Mouse (Mus musculus): ENCODE results near the gene Hspa8. TPM values are rescaled to one million over a fixed set of nuclear protein-coding genes. Genes with fewer than 3 reads are reported as not detected.

Gene Hspa8
- polyA plus RNA-seq (2014; fragmentation: Illumina TruSeq; extraction: RNeasy Lipid Tissue Mini Kit (QIAGEN cat#74804)): 1,701 TPM

GRCm38 (mm10) chr9:40800675-40801612 lies at the start of gene Hspa8:
Gene Hspa8, plus strand, starts transcription at chr9:40800984.

Other genes with a start within 250 kb of the Hspa8 start
- not detected for gene Gm21915, start 130.4 kb upstream of the Hspa8 start, polyA plus RNA-seq (2014; fragmentation: Illumina TruSeq; extraction: RNeasy Lipid Tissue Mini Kit (QIAGEN cat#74804))
- 27.8 TPM for gene Clmp, start 115.0 kb upstream of the Hspa8 start, polyA plus RNA-seq (2014; fragmentation: Illumina TruSeq; extraction: RNeasy Lipid Tissue Mini Kit (QIAGEN cat#74804))
- not detected for gene Bsx, start 73.1 kb downstream of the Hspa8 start, polyA plus RNA-seq (2014; fragmentation: Illumina TruSeq; extraction: RNeasy Lipid Tissue Mini Kit (QIAGEN cat#74804))
- gene Jhy, start 163.1 kb downstream of the Hspa8 start, polyA plus RNA-seq (2014; fragmentation: Illumina TruSeq; extraction: RNeasy Lipid Tissue Mini Kit (QIAGEN cat#74804)): 1.5 TPM
- 0.17 TPM for gene Crtam, start 203.6 kb downstream of the Hspa8 start, polyA plus RNA-seq (2014; fragmentation: Illumina TruSeq; extraction: RNeasy Lipid Tissue Mini Kit (QIAGEN cat#74804))